Mouse (Mus musculus) E14TG2a.4 (cell line): ENCODE results near the gene Pdpk1.

ENCODE experiments used
- H3K27me3 ChIP-seq: 2 replicates; pipeline ENCODE4 v1.6.1; 2014; ENCODE audit warnings: low read length, control low read depth; ENCODE audit not compliant: insufficient read depth
- H3K36me3 ChIP-seq: 2 replicates; pipeline ENCODE4 v1.6.1; 2014; ENCODE audit warnings: low read length, control low read depth; ENCODE audit not compliant: insufficient read depth
- H3K4me1 ChIP-seq: replicated peaks from 2 replicates; pipeline ENCODE4 v1.6.1; 2014; ENCODE audit warnings: low read depth, low read length, control low read depth
- H3K4me3 ChIP-seq: replicated peaks from 2 replicates; pipeline ENCODE4 v1.5.1; 2014; ENCODE audit warnings: mild to moderate bottlenecking, low read length
- H3K9me3 ChIP-seq: 2 replicates; pipeline ENCODE4 v1.6.1; 2014; ENCODE audit warnings: low read length, control low read depth
- CTCF ChIP-seq: conservative IDR thresholded peaks from 2 replicates; pipeline ENCODE4 v1.5.1; 2014; ENCODE audit warnings: low read length
- NANOG ChIP-seq: IDR thresholded peaks from 2 replicates; pipeline ENCODE4 v1.6.1; 2014; ENCODE audit warnings: borderline replicate concordance, low read length, mixed read lengths
- POU5F1 ChIP-seq: IDR thresholded peaks from 2 replicates; pipeline ENCODE4 v1.6.1; 2014; ENCODE audit warnings: low read length, borderline replicate concordance

Pdpk1 gene

DNA sequence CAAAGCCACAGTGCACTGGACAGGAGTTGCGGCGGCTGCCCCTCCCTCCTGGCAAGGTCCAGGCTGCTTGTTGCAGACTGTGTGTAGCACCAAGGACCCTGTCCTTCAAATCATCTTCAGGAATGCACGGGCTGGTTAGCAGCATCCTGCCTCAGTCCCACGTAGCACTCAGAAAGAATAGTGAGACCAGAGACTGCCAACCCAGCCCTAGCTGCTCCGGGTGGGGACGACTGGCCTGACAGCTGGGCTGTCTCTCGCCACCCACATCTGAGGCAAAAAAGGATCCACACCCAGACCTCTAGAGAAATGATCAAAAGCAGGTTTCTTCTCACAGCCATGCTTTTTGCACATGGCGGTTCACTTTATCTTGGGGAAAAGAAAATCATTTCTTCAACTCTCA, 101.7 kb downstream of the Pdpk1 start:
- H3K4me3 ChIP-seq, result no peak overlapping the region
- H3K27me3 ChIP-seq, result no peaks in the 10 kb centered on the region
- peaks cover 47% of the 10 kb centered on the region for H3K4me1 ChIP-seq
- H3K9me3 ChIP-seq, result no peaks in the 10 kb centered on the region
- no peak for TF ChIP-seq NANOG
- no peak for TF ChIP-seq CTCF
- no peak for TF ChIP-seq POU5F1
- peaks cover 70% of the 10 kb centered on the region for H3K36me3 ChIP-seq

- Histone ChIP-seq H3K36me3 (peaks cover 61% of the 10 kb centered on the region), H3K4me3 (no peak overlapping the region), H3K4me1 (peaks cover 50% of the 10 kb centered on the region), H3K27me3 (no peaks in the 10 kb centered on the region), H3K9me3 (no peaks in the 10 kb centered on the region)
- no peak for TF ChIP-seq POU5F1
- no peak for TF ChIP-seq NANOG
- no peak for TF ChIP-seq CTCF
Measured at GRCm38 (mm10) chr17:24048053-24048452, 102.7 kb downstream of the Pdpk1 start.

DNA sequence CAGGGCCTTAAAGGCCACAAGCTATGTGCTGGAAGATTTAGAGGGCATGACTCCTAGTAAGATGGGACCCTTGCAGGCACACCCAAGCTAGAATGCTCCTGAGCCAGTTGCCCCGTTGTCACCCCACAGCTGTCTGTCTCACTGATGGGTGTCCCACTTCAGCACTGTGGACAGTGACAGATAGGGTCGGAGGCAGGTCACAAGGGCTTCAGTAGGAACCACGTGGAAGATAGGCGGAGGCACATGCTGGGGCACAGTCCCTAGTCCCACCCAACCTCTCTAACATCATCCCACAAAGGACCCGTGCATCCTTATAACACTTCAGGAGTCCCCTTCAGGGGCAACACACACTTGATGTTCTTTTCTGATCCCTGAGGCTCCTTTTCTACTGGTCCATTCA, 104.7 kb downstream of the Pdpk1 start:
- no peak overlapping the region for H3K4me3 ChIP-seq
- H3K4me1 ChIP-seq, result peaks cover 49% of the 10 kb centered on the region
- no peaks in the 10 kb centered on the region for H3K27me3 ChIP-seq
- H3K9me3 ChIP-seq, result no peaks in the 10 kb centered on the region
- peaks cover 42% of the 10 kb centered on the region for H3K36me3 ChIP-seq
- TF ChIP-seq NANOG (no peak), CTCF (no peak), POU5F1 (no peak)

- TF ChIP-seq NANOG, result no peak
- Histone ChIP-seq H3K4me3 (no peak overlapping the region), H3K36me3 (peaks cover 38% of the 10 kb centered on the region), H3K9me3 (no peaks in the 10 kb centered on the region), H3K4me1 (peaks cover 49% of the 10 kb centered on the region), H3K27me3 (no peaks in the 10 kb centered on the region)
Measured at GRCm38 (mm10) chr17:24045608-24046007, 105.1 kb downstream of the Pdpk1 start.

DNA sequence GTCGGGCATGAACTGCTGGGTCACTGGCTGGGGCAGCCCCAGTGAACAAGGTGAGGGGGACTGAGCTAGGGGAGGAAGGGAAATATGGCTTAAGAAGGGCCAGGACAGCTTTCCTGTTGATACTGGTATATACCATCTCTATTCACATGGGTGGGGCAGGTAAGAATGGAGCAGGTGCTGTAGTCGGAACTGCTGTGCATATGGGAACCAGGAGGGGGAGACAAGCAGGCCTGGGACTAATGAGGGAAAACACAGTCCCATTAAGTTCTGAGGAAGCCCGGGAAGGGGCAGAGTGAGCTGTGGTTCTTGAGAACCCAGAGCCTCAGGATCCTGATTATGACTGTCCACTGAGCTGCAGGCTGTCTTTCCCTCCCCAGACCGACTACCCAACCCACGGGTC, 106.2 kb downstream of the Pdpk1 start:
- no peaks in the 10 kb centered on the region for H3K9me3 ChIP-seq
- peak; percentile 47 for TF ChIP-seq CTCF
- no peak for TF ChIP-seq POU5F1
- no peaks in the 10 kb centered on the region for H3K27me3 ChIP-seq
- H3K4me1 ChIP-seq, result peaks cover 49% of the 10 kb centered on the region
- H3K36me3 ChIP-seq, result peaks cover 31% of the 10 kb centered on the region
- H3K4me3 ChIP-seq, result no peak overlapping the region

DNA sequence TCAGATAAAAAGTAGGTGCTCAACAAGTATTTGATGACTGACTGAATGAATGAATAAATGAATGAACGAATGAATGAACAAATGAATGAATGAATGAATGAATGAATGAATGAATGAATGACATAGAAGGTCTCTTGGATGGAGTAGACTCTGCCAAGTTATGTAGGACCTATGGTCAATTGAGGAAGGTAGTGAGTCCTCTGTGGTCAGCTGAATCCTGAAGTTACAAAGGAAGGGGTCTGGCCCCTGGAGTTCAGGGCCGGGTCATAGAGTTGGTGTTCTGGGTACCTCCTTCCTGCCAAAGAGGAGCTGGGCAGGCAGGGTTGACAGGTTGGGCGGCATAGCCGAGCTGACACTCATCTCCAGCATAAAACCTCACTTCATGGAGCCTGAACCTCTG, 112.9 kb downstream of the Pdpk1 start, which contains the start of gene Prss27:
TSS of gene Prss27 (plus strand) at position 301 of the 400 bp plus-strand sequence.
- Histone ChIP-seq H3K4me3 (peak within 1 kb of the TSS; percentile 35; the same call in 1 of the 2 replicates), H3K4me1 (peaks cover 36% of the 10 kb centered on the region), H3K36me3 (no peaks in the 10 kb centered on the region), H3K27me3 (no peaks in the 10 kb centered on the region), H3K9me3 (no peaks in the 10 kb centered on the region)
- TF ChIP-seq CTCF (no peak), POU5F1 (no peak), NANOG (no peak)

GRCm38 (mm10) chr17:24037360-24037759, 113.4 kb downstream of the Pdpk1 start:
- TF ChIP-seq NANOG, result no peak
- peaks cover 39% of the 10 kb centered on the region for H3K4me1 ChIP-seq
- no peaks in the 10 kb centered on the region for H3K9me3 ChIP-seq

GRCm38 (mm10) chr17:24036954-24037353, 113.8 kb downstream of the Pdpk1 start:
- peak overlapping the region; percentile 35; the same call in 1 of the 2 replicates for H3K4me3 ChIP-seq
- no peaks in the 10 kb centered on the region for H3K36me3 ChIP-seq
- H3K4me1 ChIP-seq, result peaks cover 43% of the 10 kb centered on the region
- no peaks in the 10 kb centered on the region for H3K9me3 ChIP-seq
- no peaks in the 10 kb centered on the region for H3K27me3 ChIP-seq
- TF ChIP-seq POU5F1 (no peak), NANOG (no peak), CTCF (no peak)

More at GRCm38 (mm10) chr17:24037360-24037759, 113.4 kb downstream of the Pdpk1 start:
- peak overlapping the region; percentile 35; the same call in 1 of the 2 replicates for H3K4me3 ChIP-seq
- no peaks in the 10 kb centered on the region for H3K36me3 ChIP-seq
- H3K27me3 ChIP-seq, result no peaks in the 10 kb centered on the region

DNA sequence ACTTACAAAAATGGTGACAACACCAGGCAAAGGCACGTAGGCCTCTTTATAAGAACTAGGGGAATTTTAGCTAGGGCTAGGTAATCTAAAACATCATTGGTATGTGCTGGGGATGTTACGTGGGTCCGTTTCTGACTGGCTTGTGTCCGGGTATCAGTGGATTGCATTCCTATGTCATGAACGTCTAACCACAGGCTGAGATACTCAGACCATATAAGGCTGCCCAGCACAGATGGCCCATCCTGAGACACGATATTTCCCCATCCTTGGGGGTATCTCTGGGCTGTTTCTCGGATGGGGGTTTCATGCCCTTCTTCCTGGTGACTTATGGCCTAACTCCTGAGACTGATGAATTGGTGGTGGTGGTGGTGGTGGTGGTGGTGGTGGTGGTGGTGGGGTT, 115.6 kb downstream of the Pdpk1 start:
- H3K36me3 ChIP-seq, result no peaks in the 10 kb centered on the region
- no peak for TF ChIP-seq CTCF

GRCm38 (mm10) chr17:24030551-24030950, 120.2 kb downstream of the Pdpk1 start:
- H3K27me3 ChIP-seq, result no peaks in the 10 kb centered on the region
- H3K9me3 ChIP-seq, result no peaks in the 10 kb centered on the region
- TF ChIP-seq CTCF (no peak), POU5F1 (no peak), NANOG (no peak)
- H3K36me3 ChIP-seq, result no peaks in the 10 kb centered on the region
- H3K4me3 ChIP-seq, result peak overlapping the region; percentile 63
- peaks cover 44% of the 10 kb centered on the region for H3K4me1 ChIP-seq

More for the DNA sequence above, 115.6 kb downstream of the Pdpk1 start:
- Histone ChIP-seq H3K9me3 (no peaks in the 10 kb centered on the region), H3K4me1 (peaks cover 49% of the 10 kb centered on the region), H3K4me3 (no peak overlapping the region), H3K27me3 (no peaks in the 10 kb centered on the region)
